Mouse (Mus musculus) B cell, adult 2 months (primary cell): ENCODE data around the gene Olfr149.
"Not testable (repeated sequence)": the region's sequence is repeated elsewhere in the genome, so short reads cannot be mapped to it uniquely, and the experiment has no call there.

ENCODE experiments used
- DNase-seq, 2 experiments: peaks; one replicate each; pipeline ENCODE4 v3.0.0; 2022

The Olfr149 gene

GRCm38 (mm10) chr9:39707017-39707416 is at the start of gene Olfr149:
Olfr149 (minus strand) TSS chr9:39707117.
- no peak for DNase-seq

GRCm38 (mm10) chr9:39746428-39746827 is 39.5 kb upstream of the Olfr149 start:
- no peak for DNase-seq

- DNase-seq, result no peak
Observed at GRCm38 (mm10) chr9:39745949-39746348, 39.0 kb upstream of the Olfr149 start, which contains the start of gene Olfr967. Olfr967 (plus strand) TSS chr9:39746249.

GRCm38 (mm10) chr9:39740741-39741140 is 33.8 kb upstream of the Olfr149 start:
- no peak for DNase-seq

GRCm38 (mm10) chr9:39730678-39731077 is 23.8 kb upstream of the Olfr149 start, which contains the start of gene Olfr150:
Olfr150 (plus strand) TSS chr9:39730978.
- DNase-seq, result no peak

- DNase-seq, result no peak
Observed at GRCm38 (mm10) chr9:39711053-39711452, 4.1 kb upstream of the Olfr149 start, which contains the start of gene Olfr965. Olfr965 (plus strand) TSS chr9:39711353.

GRCm38 (mm10) chr9:39708958-39709357 is 2.0 kb upstream of the Olfr149 start:
- DNase-seq, result no peak

GRCm38 (mm10) chr9:39701123-39701522 is 5.8 kb downstream of the Olfr149 start:
- DNase-seq, result not testable (repeated sequence)

GRCm38 (mm10) chr9:39679280-39679679 is 27.6 kb downstream of the Olfr149 start:
- DNase-seq, result no peak

GRCm38 (mm10) chr9:39678557-39678956 is 28.4 kb downstream of the Olfr149 start:
- no peak for DNase-seq

GRCm38 (mm10) chr9:39674820-39675219 is 32.1 kb downstream of the Olfr149 start:
- DNase-seq, result no peak

GRCm38 (mm10) chr9:39669723-39670122 is 37.2 kb downstream of the Olfr149 start:
- DNase-seq, result no peak

- no peak for DNase-seq
Observed at GRCm38 (mm10) chr9:39666905-39667304, 40.0 kb downstream of the Olfr149 start, which contains the start of gene Olfr963. Olfr963 (plus strand) TSS chr9:39667205.

GRCm38 (mm10) chr9:39654756-39655396 is 52.0 kb downstream of the Olfr149 start:
- DNase-seq, result no peak
